Mouse (Mus musculus) left cerebral cortex, postnatal 25 days (tissue): ENCODE measurements around the gene Sertad1. TPM values are rescaled to one million over a fixed set of nuclear protein-coding genes. Genes with fewer than 3 reads are reported as not detected.

Experiments used
- DNase-seq, 2 experiments: peaks; one replicate each; pipeline ENCODE4 v3.0.0; 2022; ENCODE audit warnings: low spot score in 2 of 2, mixed read lengths in 1 of 2
- intact Hi-C: fragments of 180-260 bp; cut with DNase I; formaldehyde crosslinking; loops from one replicate; pipeline ENCODE4 v1.15.1; 2025
- total RNA-seq, 2 experiments: library from RNA; stranded (reverse); gene quantifications; 2 replicates each; pipeline ENCODE4 v1.2.3; 2021

Sertad1 gene
- 10 to 100 TPM; 16.1 to 16.8 TPM for total RNA-seq

DNA sequence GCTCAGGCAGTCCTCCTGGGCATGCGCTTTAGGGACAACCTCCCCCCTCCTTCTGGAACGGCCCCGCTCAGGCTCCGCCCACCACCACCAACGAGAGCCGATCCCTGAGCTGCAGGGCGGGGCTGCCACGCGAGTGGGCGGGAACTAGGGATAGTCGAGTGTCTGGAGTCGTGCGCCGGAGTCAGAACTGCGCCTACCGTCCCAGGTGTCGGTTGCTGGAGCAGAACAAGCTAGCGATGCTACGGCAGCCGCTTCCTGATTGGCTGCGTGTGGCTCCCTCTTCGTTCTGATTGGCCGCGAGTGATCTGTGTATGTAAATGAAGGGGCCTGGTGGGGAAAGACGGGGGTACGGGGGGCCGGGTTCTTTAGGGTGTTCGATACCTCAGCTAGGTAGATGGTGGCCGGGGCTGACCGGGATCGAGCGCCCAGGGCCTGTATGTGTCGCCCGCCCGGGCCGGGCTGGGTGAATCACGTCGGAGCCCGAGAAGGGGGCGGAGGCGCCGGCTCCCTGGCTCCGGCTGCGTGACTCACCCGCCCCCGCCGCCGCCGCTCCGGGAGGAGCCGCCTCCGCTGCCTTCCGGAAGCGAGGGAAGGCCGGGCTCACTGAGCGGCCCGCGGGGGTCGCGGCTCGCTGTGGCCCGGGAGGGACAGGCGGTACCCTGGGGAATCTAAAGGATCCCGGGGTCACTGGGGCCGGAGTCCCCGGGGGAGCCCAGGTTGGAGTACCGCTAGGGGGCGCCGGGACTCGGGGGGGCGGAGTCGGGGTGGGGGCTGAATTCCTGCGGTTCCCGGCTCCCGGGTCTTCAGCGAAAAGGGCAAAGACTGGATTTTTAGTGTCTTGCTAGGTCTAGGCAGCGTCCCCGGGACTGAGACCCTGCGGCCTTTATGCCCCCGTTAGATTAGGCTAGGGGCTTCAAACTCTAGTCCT, at the start of gene Sertad1:
Gene Sertad1, plus strand, starts transcription at position 141 of the 928 bp plus-strand sequence.
- intact Hi-C loops: loop anchor here (2.0 to 5.0 kb wide), 2 partner anchors 38 to 150 kb away; partner anchors contain the start of gene Ltbp4
- DNase-seq: peak; percentile 99 to 100

DNA sequence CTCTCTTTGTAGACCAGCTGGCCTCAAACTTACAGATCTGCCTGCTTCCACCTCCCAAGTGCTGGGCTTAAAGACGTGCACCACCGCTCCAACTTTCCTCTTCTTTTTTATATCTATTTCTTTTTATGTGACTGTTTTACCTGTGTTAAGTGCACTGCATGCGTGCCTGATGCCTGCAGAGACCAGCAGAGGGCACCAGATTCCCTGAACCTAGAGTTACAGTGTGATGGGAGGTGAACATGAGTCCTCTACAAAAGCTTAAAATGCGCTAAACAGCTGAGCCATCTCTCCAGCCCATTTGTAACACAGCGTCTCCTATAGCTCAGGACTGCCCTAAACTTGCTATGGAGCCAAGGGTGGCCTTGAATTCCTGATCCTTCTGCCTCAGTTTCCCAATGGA, 49.2 kb upstream of the Sertad1 start:
- intact Hi-C loops: no loop called here

DNA sequence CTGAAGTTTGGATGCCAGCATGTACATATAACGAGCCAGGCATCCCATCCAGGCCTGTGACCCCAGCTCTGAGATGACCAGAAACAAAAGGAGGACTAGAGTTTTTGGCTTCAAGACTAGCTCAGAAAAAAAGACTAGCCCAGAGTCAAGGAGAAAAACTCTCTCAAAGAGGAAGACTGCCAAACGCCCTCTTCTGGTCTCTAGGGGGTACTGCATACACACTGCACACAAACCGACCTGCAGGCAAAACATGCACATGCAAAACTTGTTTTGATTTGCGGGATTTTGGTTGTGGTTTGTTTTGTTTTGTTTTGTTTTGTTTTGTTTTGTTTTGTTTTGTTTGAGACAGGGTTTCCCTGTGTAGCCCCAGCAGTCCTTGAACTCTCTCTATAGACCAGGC, 46.7 kb upstream of the Sertad1 start:
- DNase-seq: no peak
- intact Hi-C loops: no loop called here

More for the DNA sequence above, 49.2 kb upstream of the Sertad1 start:
- DNase-seq: no peak

DNA sequence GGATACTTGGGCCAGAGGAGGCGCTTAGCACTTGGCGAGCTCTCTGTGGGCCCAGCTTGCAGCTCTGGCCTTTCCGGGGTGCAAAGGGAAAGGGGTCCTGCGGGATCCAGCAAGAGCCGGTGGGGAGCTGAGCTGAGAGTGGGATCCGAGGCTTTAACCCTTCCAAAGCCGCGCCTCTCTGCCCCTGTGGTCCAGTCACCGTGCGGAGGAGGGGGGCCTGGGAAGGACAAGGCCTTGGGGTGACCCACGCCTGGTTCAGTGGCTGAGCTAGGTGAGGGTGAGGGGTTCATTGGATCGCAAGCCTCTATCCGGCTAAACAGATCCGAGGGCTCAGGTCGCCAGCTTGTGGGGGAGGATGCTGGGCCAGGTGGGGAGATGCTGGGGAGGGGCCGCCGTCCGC, 40.7 kb upstream of the Sertad1 start:
- no peak for DNase-seq
- intact Hi-C loops: loop anchor here (5.0 kb wide), 1 partner anchor 109 kb away; the partner anchor contains the start of gene Ltbp4

DNA sequence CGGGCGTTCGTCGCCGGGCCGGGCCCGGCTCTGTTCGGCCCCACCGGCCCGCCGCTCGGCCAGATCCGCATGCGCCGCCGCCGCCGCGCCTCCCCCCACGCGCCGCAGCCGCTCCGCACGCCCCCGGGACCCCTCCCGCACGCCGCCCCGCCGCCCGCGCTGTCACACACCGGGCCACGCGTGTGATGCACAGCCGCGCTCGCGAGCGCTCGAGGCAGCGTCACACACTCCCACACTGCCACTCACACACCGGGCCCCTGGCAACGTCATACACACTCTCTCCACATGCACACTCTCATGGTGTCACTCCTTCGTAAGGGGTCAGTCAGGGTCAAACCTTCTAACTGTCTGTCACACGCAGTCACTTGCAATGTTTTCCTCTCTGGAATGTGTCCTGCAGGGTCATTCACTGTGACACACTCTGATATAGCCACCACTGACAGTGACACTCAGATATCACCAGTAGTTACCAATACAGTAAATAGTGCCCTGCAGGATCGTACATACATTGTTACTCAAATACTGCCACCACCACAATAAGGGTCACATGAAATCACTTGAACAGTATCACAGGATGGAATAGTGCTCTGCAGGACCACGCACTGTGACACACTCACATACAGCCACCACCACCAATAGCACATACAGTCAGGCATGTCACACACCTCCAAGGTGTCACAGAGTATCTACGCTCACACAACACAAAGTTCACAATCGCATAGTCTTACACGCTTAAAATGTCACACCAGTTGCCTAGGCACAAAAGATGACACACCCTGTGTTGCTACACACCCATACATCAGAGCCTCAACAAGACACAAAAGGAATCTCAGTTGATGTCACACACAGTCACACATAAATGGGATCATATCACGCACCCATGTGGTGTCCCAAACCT, 39.9 kb upstream of the Sertad1 start:
- intact Hi-C loops: loop anchor here (5.0 kb wide), 1 partner anchor 109 kb away; the partner anchor contains the start of gene Ltbp4

DNA sequence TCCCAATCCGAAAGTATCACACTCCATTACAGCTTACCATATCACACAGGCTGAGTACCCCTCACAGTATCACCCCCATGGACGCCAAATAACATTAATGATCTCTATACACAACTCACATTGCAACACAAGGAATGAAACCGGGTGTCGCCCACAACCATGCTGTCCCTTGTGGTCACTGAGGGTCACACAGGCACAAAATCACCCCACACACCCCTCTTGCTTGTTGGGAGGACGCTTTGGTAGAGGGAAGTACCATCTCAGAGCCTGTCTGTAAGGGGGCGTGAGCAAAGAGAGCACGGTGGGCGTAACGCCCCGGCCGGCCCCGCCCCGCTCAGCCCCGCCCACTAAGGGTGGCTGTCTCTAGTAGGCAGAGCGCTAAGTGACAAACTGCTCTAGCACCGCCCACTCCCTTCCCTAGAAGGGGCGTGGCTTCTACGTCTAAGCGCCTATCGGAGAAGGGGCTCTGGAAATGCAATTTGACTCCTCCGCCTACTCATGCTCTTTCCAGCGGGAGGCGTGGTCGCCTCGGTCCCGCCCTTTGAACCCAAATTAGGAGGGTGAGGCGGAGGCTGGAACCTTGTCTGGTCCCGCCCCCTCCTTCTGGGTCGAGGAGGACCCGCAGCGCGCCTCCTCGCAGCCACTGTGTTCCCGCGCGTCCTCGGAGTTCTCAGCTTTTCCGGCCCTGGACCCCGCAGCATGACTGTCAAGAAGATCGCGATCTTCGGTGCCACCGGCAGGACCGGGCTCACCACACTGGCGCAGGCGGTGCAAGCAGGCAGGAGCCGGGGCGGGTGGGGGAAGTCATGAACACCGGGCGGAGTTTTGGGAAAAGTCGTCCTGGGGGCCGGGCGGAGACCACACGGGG, 39.1 kb upstream of the Sertad1 start, which contains the start of the genes Sptbn4 and Blvrb:
Gene Sptbn4, minus strand, starts transcription at position 268 of the 868 bp plus-strand sequence.
Gene Blvrb, plus strand, starts transcription at position 560 of the 868 bp plus-strand sequence.
- DNase-seq: peak; percentile 96 to 99
- intact Hi-C loops: loop anchor here (2.0 to 5.0 kb wide), 2 partner anchors 39 to 110 kb away; partner anchors contain the start of genes Ltbp4 and Sertad1

More for the DNA sequence above, 39.9 kb upstream of the Sertad1 start:
- DNase-seq: peak; percentile 82

DNA sequence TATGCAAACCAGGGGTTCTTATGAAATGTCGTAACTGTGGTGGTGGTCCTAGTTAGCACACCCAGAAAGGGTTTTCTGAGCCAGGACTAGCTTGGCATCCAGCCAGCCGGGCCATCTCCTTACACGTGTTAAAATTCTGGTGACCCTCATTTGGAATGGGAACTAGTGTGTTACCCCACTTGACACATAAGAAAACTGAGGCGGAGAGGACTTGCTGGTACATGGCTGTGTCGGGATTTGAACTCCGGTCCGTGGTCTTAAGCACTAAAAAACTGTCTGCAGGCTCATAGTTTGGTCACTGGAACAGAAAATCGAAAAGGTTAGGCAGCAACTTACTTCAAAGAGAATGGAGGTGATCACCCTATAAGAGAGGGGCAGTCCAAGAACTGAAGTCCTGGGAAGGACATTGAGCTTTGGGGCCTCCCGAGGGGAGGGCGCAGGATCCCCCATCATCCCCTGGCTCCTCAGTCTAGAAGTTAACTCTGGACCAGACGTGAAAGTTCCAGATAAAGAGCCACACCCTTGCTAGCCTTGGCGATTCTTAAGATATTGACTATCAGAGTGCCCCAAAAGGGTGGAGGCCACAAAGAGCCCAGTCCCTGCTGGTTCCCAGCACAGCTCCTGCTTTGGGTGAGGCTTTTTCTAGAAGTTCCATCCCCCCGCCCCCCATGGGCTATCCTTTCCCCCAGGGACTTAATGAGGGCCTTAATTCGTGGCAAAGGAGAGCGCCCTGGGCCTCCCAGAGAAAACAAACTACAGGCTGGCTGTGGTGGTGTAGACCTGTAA, 38.1 kb upstream of the Sertad1 start:
- no peak for DNase-seq
- intact Hi-C loops: loop anchor here (2.0 to 5.0 kb wide), 2 partner anchors 38 to 111 kb away; partner anchors contain the start of genes Ltbp4 and Sertad1

- intact Hi-C loops: loop anchor here (2.0 to 5.0 kb wide), 2 partner anchors 37 to 112 kb away; partner anchors contain the start of genes Ltbp4 and Sertad1
- peak; percentile 63 to 66 for DNase-seq
These were observed 37.4 kb upstream of the Sertad1 start for GRCm38 (mm10) chr7:27449256-27449862.

- intact Hi-C loops: no loop called here
- DNase-seq: no peak
These were observed 35.4 kb upstream of the Sertad1 start for GRCm38 (mm10) chr7:27451359-27451758.

GRCm38 (mm10) chr7:27452206-27452770, 34.4 kb upstream of the Sertad1 start:
- intact Hi-C loops: no loop called here
- no peak for DNase-seq

GRCm38 (mm10) chr7:27454461-27455121, 32.1 kb upstream of the Sertad1 start:
- no peak for DNase-seq
- intact Hi-C loops: no loop called here

GRCm38 (mm10) chr7:27455273-27455672, 31.4 kb upstream of the Sertad1 start:
- no peak for DNase-seq
- intact Hi-C loops: no loop called here

- DNase-seq: no peak
- intact Hi-C loops: no loop called here
These were observed 28.1 kb upstream of the Sertad1 start for GRCm38 (mm10) chr7:27458614-27459013.

GRCm38 (mm10) chr7:27459640-27460039, 27.1 kb upstream of the Sertad1 start:
- intact Hi-C loops: no loop called here

DNA sequence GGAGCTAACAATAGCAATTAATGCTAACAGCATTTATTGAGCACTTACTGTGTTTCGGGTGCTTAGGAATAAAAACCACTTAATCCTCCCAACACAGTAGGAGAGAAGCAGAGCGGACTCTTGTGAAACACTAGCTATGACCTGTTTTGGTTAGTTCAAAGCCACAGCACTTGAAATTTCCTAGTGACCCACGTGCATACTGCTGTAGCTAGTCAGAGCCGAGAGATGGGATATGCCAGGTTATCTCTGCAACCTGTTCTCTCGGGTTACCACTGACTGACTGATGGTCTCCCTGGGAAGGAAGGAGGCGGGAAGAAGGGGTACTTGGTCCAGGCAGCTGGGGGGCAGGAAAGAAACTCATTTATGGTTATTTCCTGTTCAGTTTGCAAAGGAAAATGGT, 26.2 kb upstream of the Sertad1 start:
- intact Hi-C loops: no loop called here

More at GRCm38 (mm10) chr7:27459640-27460039, 27.1 kb upstream of the Sertad1 start:
- no peak for DNase-seq

GRCm38 (mm10) chr7:27467648-27468047, 19.1 kb upstream of the Sertad1 start:
- no peak for DNase-seq
- intact Hi-C loops: no loop called here

More for the DNA sequence above, 26.2 kb upstream of the Sertad1 start:
- no peak for DNase-seq
